Mouse (Mus musculus) embryonic facial prominence, embryonic 13.5 days (tissue): ENCODE results near the gene Olfr1288. TPM values are rescaled to one million over a fixed set of nuclear protein-coding genes. Genes with fewer than 3 reads are reported as not detected.

Experiments used
- ATAC-seq: fragments of 200-750 bp; cut with Nextera tagmentation; 2 replicates; pipeline ENCODE4 v1.8.0; 2017; ENCODE audit warnings: low read depth; ENCODE audit not compliant: insufficient number of reproducible peaks, insufficient read depth, low FRiP score, low TSS enrichment
- H3K27ac ChIP-seq: fragments of 300-500 bp; sonication (generic); 2 replicates; pipeline ENCODE4 v1.5.1; 2015; ENCODE audit warnings: moderate library complexity, mild to moderate bottlenecking, inconsistent platforms
- H3K27me3 ChIP-seq: fragments of 300-500 bp; sonication (generic); 2 replicates; pipeline ENCODE4 v1.6.1; 2015; ENCODE audit warnings: mild to moderate bottlenecking, inconsistent platforms
- H3K36me3 ChIP-seq: fragments of 300-500 bp; sonication (generic); 2 replicates; pipeline ENCODE4 v1.6.1; 2015; ENCODE audit warnings: mild to moderate bottlenecking, inconsistent platforms
- H3K4me1 ChIP-seq: fragments of 300-500 bp; sonication (generic); 2 replicates; pipeline ENCODE4 v1.6.1; 2015; ENCODE audit warnings: inconsistent platforms
- H3K4me2 ChIP-seq: fragments of 300-500 bp; sonication (generic); 2 replicates; pipeline ENCODE4 v1.6.1; 2015; ENCODE audit warnings: moderate library complexity, mild to moderate bottlenecking, inconsistent platforms
- H3K4me3 ChIP-seq: fragments of 300-500 bp; sonication (generic); 2 replicates; pipeline ENCODE4 v1.5.1; 2015; ENCODE audit warnings: mild to moderate bottlenecking, inconsistent platforms
- H3K9ac ChIP-seq: fragments of 300-500 bp; sonication (generic); 2 replicates; pipeline ENCODE4 v1.6.1; 2015; ENCODE audit warnings: mild to moderate bottlenecking, inconsistent platforms
- H3K9me3 ChIP-seq: fragments of 300-500 bp; sonication (generic); 2 replicates; pipeline ENCODE4 v1.6.1; 2016; ENCODE audit warnings: inconsistent platforms
- WGBS: fragments of 180-500 bp; shearing (Covaris S2); methylation state at CpG from one replicate; pipeline ENCODE4 v1.1.7; 2015; ENCODE audit warnings: mixed read lengths; 5-methylcytosine and 5-hydroxymethylcytosine counted together
- polyA plus RNA-seq: library from polyadenylated mRNA; unstranded; fragments of >200 nt; fragmentation: Nextera tagmentation; extraction: Ambion mirVana; gene quantifications from 2 replicates; pipeline ENCODE4 v1.2.1, GENCODE M21; 2015

Olfr1288 gene
- not detected in 2 replicates for polyA plus RNA-seq

GRCm38 (mm10) chr2:111473801-111474200 lies at the start of gene Olfr1288:
Gene Olfr1288, plus strand, starts transcription at chr2:111474101.
- no peak within 1 kb of the TSS for H3K4me3 ChIP-seq
- WGBS: 92% methylated on average over 1 of the region's 1 CpGs

GRCm38 (mm10) chr2:111448842-111449241 lies 25.1 kb upstream of the Olfr1288 start, which contains the start of gene Olfr1287:
Gene Olfr1287, plus strand, starts transcription at chr2:111449142.
- WGBS: 68% methylated on average over 1 of the region's 1 CpGs
- no peak for ATAC-seq
- no peaks in the 10 kb centered on the region for H3K4me1 ChIP-seq
- H3K4me2 ChIP-seq: no peak within 1 kb of the TSS
- H3K9ac ChIP-seq: no peak within 1 kb of the TSS
- H3K27ac ChIP-seq: no peak within 1 kb of the TSS
- no peaks in the 10 kb centered on the region for H3K27me3 ChIP-seq
- no peaks in the 10 kb centered on the region for H3K36me3 ChIP-seq
- H3K9me3 ChIP-seq: no peaks in the 10 kb centered on the region
- H3K4me3 ChIP-seq: no peak within 1 kb of the TSS

More at GRCm38 (mm10) chr2:111473801-111474200, at the start of gene Olfr1288:
- no peaks in the 10 kb centered on the region for H3K4me1 ChIP-seq
- H3K27ac ChIP-seq: no peak within 1 kb of the TSS
- no peaks in the 10 kb centered on the region for H3K36me3 ChIP-seq
- ATAC-seq: no peak
- H3K4me2 ChIP-seq: no peak within 1 kb of the TSS
- no peaks in the 10 kb centered on the region for H3K9me3 ChIP-seq
- no peak within 1 kb of the TSS for H3K9ac ChIP-seq
- H3K27me3 ChIP-seq: no peaks in the 10 kb centered on the region

- Histone ChIP-seq H3K9me3 (no peaks in the 10 kb centered on the region), H3K36me3 (no peaks in the 10 kb centered on the region), H3K27me3 (no peaks in the 10 kb centered on the region), H3K27ac (no peak within 1 kb of the TSS), H3K9ac (no peak within 1 kb of the TSS), H3K4me1 (no peaks in the 10 kb centered on the region), H3K4me3 (no peak within 1 kb of the TSS), H3K4me2 (no peak within 1 kb of the TSS)
- ATAC-seq: no peak
- 76% methylated on average over 1 of the region's 1 CpGs for WGBS
Measured at GRCm38 (mm10) chr2:111480519-111480918, 6.6 kb downstream of the Olfr1288 start, which contains the start of gene Olfr1289. Gene Olfr1289, plus strand, starts transcription at chr2:111480819.

GRCm38 (mm10) chr2:111493729-111494128 lies 19.8 kb downstream of the Olfr1288 start, which contains the start of gene Olfr1290:
Gene Olfr1290, minus strand, starts transcription at chr2:111493829.
- no peaks in the 10 kb centered on the region for H3K9me3 ChIP-seq
- H3K4me3 ChIP-seq: no peak within 1 kb of the TSS
- WGBS: 74% methylated on average over 5 of the region's 5 CpGs
- no peak for ATAC-seq
- H3K4me2 ChIP-seq: no peak within 1 kb of the TSS
- no peaks in the 10 kb centered on the region for H3K4me1 ChIP-seq
- H3K27me3 ChIP-seq: no peaks in the 10 kb centered on the region
- no peak within 1 kb of the TSS for H3K9ac ChIP-seq
- H3K27ac ChIP-seq: no peak within 1 kb of the TSS
- no peaks in the 10 kb centered on the region for H3K36me3 ChIP-seq

- WGBS: 91% methylated on average over 3 of the region's 3 CpGs
- Histone ChIP-seq H3K9ac (no peak within 1 kb of the TSS), H3K9me3 (no peaks in the 10 kb centered on the region), H3K4me2 (no peak within 1 kb of the TSS), H3K36me3 (no peaks in the 10 kb centered on the region), H3K27ac (no peak within 1 kb of the TSS), H3K4me1 (no peaks in the 10 kb centered on the region), H3K4me3 (no peak within 1 kb of the TSS), H3K27me3 (no peaks in the 10 kb centered on the region)
- no peak for ATAC-seq
Measured at GRCm38 (mm10) chr2:111496880-111497279, 23.0 kb downstream of the Olfr1288 start, which contains the start of gene Olfr1291-ps1. Gene Olfr1291-ps1, plus strand, starts transcription at chr2:111497180.

- H3K27ac ChIP-seq: no peak overlapping the region
- H3K9me3 ChIP-seq: peaks cover 3% of the 10 kb centered on the region; the same call in 1 of the 2 replicates
- WGBS: 83% methylated on average over 10 of the region's 10 CpGs
- no peaks in the 10 kb centered on the region for H3K36me3 ChIP-seq
- H3K4me3 ChIP-seq: no peak overlapping the region
- H3K9ac ChIP-seq: no peak overlapping the region
- H3K27me3 ChIP-seq: no peaks in the 10 kb centered on the region
- no peaks in the 10 kb centered on the region for H3K4me1 ChIP-seq
- no peak for ATAC-seq
- no peak overlapping the region for H3K4me2 ChIP-seq
Measured at GRCm38 (mm10) chr2:111517451-111517850, 43.5 kb downstream of the Olfr1288 start.

GRCm38 (mm10) chr2:111524903-111525302 lies 51.0 kb downstream of the Olfr1288 start, which contains the start of gene Olfr1293-ps:
Gene Olfr1293-ps, plus strand, starts transcription at chr2:111525203.
- H3K4me2 ChIP-seq: no peak within 1 kb of the TSS
- no peak within 1 kb of the TSS for H3K9ac ChIP-seq
- H3K9me3 ChIP-seq: peaks cover 3% of the 10 kb centered on the region; the same call in 1 of the 2 replicates
- H3K36me3 ChIP-seq: no peaks in the 10 kb centered on the region
- no peak within 1 kb of the TSS for H3K27ac ChIP-seq
- 85% methylated on average over 1 of the region's 1 CpGs for WGBS
- no peak for ATAC-seq
- H3K27me3 ChIP-seq: no peaks in the 10 kb centered on the region
- H3K4me3 ChIP-seq: no peak within 1 kb of the TSS
- H3K4me1 ChIP-seq: no peaks in the 10 kb centered on the region

Other genes with a start within 250 kb of the Olfr1288 start
- not detected in 2 replicates for gene 4930430A15Rik, start 244.5 kb upstream of the Olfr1288 start, polyA plus RNA-seq
- not detected in 2 replicates for gene Olfr1275, start 238.8 kb upstream of the Olfr1288 start, polyA plus RNA-seq
- gene Olfr1276, start 219.6 kb upstream of the Olfr1288 start, polyA plus RNA-seq: not detected in 2 replicates
- not detected in 2 replicates for gene Olfr1277, start 200.0 kb upstream of the Olfr1288 start, polyA plus RNA-seq
- gene Olfr1278, start 184.0 kb upstream of the Olfr1288 start, polyA plus RNA-seq: not detected in 2 replicates
- not detected in 2 replicates for gene Olfr1279, start 173.5 kb upstream of the Olfr1288 start, polyA plus RNA-seq
- gene Olfr1280, start 160.1 kb upstream of the Olfr1288 start, polyA plus RNA-seq: not detected in 2 replicates
- not detected in 2 replicates for gene Olfr1281, start 147.6 kb upstream of the Olfr1288 start, polyA plus RNA-seq
- gene Olfr1282, start 138.0 kb upstream of the Olfr1288 start, polyA plus RNA-seq: not detected in 2 replicates
- not detected in 2 replicates for gene Olfr1283, start 107.3 kb upstream of the Olfr1288 start, polyA plus RNA-seq
- not detected in 2 replicates for gene Olfr1284, start 98.6 kb upstream of the Olfr1288 start, polyA plus RNA-seq
- not detected in 2 replicates for gene Olfr1286, start 51.0 kb upstream of the Olfr1288 start, polyA plus RNA-seq
- not detected in 2 replicates for gene Olfr1287, start 25.0 kb upstream of the Olfr1288 start, polyA plus RNA-seq
- gene Olfr1289, start 6.7 kb downstream of the Olfr1288 start, polyA plus RNA-seq: not detected in 2 replicates
- gene Olfr1290, start 19.7 kb downstream of the Olfr1288 start, polyA plus RNA-seq: not detected in 2 replicates
- gene Olfr1291-ps1, start 23.1 kb downstream of the Olfr1288 start, polyA plus RNA-seq: not detected in 2 replicates
- gene Olfr1293-ps, start 51.1 kb downstream of the Olfr1288 start, polyA plus RNA-seq: not detected in 2 replicates
- gene Olfr1294, start 66.2 kb downstream of the Olfr1288 start, polyA plus RNA-seq: not detected in 2 replicates
- not detected in 2 replicates for gene Olfr1295, start 95.6 kb downstream of the Olfr1288 start, polyA plus RNA-seq
- not detected in 2 replicates for gene Olfr1297, start 152.4 kb downstream of the Olfr1288 start, polyA plus RNA-seq
- gene Olfr1298, start 175.1 kb downstream of the Olfr1288 start, polyA plus RNA-seq: not detected in 2 replicates
- not detected in 2 replicates for gene Olfr1299, start 187.3 kb downstream of the Olfr1288 start, polyA plus RNA-seq